Mouse (Mus musculus) erythroblast, embryonic 14.5 days (primary cell): ENCODE results near the gene Prkcb.

Source experiments
- GATA1 ChIP-seq: IDR thresholded peaks from 2 replicates; pipeline ENCODE4 v1.6.1; 2012; ENCODE audit warnings: low read length, inconsistent platforms, mixed read lengths
- TAL1 ChIP-seq: IDR thresholded peaks from 3 replicates; pipeline ENCODE4 v1.6.1; 2012; ENCODE audit warnings: low read length, inconsistent platforms, mixed read lengths

- TF ChIP-seq GATA1 = no peak
- TF ChIP-seq TAL1 = no peak
These were observed 178.2 kb downstream of the Prkcb start for GRCm38 (mm10) chr7:122466722-122467121.
